Mouse (Mus musculus) spleen, adult 2 months (tissue): Measurements from ENCODE around the gene Fam19a2.

ENCODE experiments used
- CTCF ChIP-seq: fragments of 200-500 bp; IDR thresholded peaks from 2 replicates; pipeline ENCODE4 v1.5.1; 2011; ENCODE audit warnings: mild to moderate bottlenecking, inconsistent platforms; ENCODE audit not compliant: insufficient read depth, insufficient read length, insufficient replicate concordance; ENCODE audit errors: extremely low read depth
- POLR2A ChIP-seq: fragments of 200-500 bp; IDR thresholded peaks from 2 replicates; pipeline ENCODE4 v1.6.1; 2011; ENCODE audit warnings: low read depth, low read length, inconsistent platforms

DNA sequence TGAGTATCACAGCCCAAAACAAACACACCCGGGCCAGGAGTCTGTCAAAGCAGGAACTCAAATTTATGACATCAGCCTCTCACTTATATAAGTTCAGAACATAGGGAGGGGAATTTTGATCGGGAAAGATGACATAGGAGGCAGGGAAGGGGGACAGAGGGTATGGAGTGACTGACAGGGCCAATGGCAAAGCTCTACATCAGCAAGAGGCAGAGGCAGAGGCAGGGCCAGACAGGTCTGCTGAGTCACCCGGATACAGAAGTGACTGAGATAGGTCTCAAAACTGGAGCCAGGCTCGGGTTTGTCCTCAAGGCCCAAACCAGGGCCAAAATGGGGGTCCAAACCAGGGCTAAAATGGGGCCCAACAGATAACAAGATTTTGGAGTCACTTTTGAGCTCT, 272.3 kb downstream of the Fam19a2 start:
- TF ChIP-seq CTCF (no peak), POLR2A (no peak)
